Mouse (Mus musculus) forebrain, embryonic 10.5 days (tissue): ENCODE measurements at regions not wholly inside any gene's neighbourhood (a gene's known extent, or its start where the extent isn't known, plus 50 kb on each side); places are given as distances from the start of the nearest gene placed in this dataset.

Experiments used
- DNase-seq: peaks from one replicate; pipeline ENCODE4 v3.0.0-alpha.2; 2017; ENCODE audit warnings: low spot score; ENCODE audit errors: extremely low spot score
- H3K27ac ChIP-seq: fragments of 300-500 bp; sonication (generic); 2 replicates; pipeline ENCODE4 v1.5.1; 2016; ENCODE audit warnings: mild to moderate bottlenecking
- H3K27me3 ChIP-seq: fragments of 300-500 bp; sonication (generic); 2 replicates; pipeline ENCODE4 v1.6.1; 2016; ENCODE audit warnings: mild to moderate bottlenecking; ENCODE audit not compliant: poor library complexity, severe bottlenecking
- H3K36me3 ChIP-seq: fragments of 300-500 bp; sonication (generic); replicated peaks from 2 replicates; pipeline ENCODE4 v1.6.1; 2016; ENCODE audit warnings: mild to moderate bottlenecking, moderate library complexity
- H3K4me1 ChIP-seq: fragments of 300-500 bp; sonication (generic); 2 replicates; pipeline ENCODE4 v1.6.1; 2016
- H3K4me3 ChIP-seq: fragments of 300-500 bp; sonication (generic); 2 replicates; pipeline ENCODE4 v1.5.1; 2016; ENCODE audit warnings: mild to moderate bottlenecking, moderate library complexity
- H3K9me3 ChIP-seq: fragments of 300-500 bp; sonication (generic); 2 replicates; pipeline ENCODE4 v1.6.1; 2016; ENCODE audit warnings: mild to moderate bottlenecking, moderate library complexity
- WGBS: fragments of 180-500 bp; shearing (Covaris S2); methylation state at CpG from one replicate; pipeline ENCODE4 v1.1.7; 2016; 5-methylcytosine and 5-hydroxymethylcytosine counted together

GRCm38 (mm10) chr1:36017061-36017461 is 51.1 kb upstream of the Hs6st1 start:
- Histone ChIP-seq H3K9me3 (peaks cover 5% of the 10 kb centered on the region; the same call in 1 of the 2 replicates), H3K27ac (peak overlapping the region; percentile 88), H3K36me3 (no peaks in the 10 kb centered on the region), H3K4me1 (peaks cover 45% of the 10 kb centered on the region), H3K4me3 (peak overlapping the region; percentile 21), H3K27me3 (no peaks in the 10 kb centered on the region)
- WGBS = 14% methylated on average over 7 of the region's 7 CpGs
- DNase-seq = peak; percentile 61

DNA sequence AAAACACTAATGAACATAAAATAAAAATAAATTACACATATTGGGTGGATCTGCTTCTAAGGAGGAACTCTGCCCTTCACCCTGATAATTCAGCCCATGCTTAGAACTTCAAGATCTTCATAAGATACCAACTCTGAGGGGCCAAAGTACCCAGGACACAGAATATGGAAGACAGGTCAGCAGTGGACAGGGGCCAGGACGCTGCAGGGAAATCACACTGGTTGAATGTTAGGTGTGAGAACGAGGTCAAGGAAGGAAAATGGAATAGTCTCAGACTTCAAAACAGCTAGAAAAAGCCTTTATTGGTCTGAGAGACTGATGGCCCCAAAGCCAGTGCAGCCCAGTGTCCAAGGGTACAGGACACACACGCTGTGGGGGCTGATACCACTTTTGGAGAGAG is 50.5 kb upstream of the Hs6st1 start:
- no peaks in the 10 kb centered on the region for H3K27me3 ChIP-seq
- peaks cover 45% of the 10 kb centered on the region for H3K4me1 ChIP-seq
- no peaks in the 10 kb centered on the region for H3K36me3 ChIP-seq
- H3K9me3 ChIP-seq = peaks cover 6% of the 10 kb centered on the region; the same call in 1 of the 2 replicates
- H3K4me3 ChIP-seq = no peak overlapping the region
- H3K27ac ChIP-seq = peak overlapping the region; percentile 88
- DNase-seq = no peak
- 45% methylated on average over 3 of the region's 3 CpGs for WGBS
